In genomic region chr3:96597435-96597891, GRCm38 (mm10) we compare ENCODE assay signal across 8 mouse cellular contexts. TPM values are rescaled to one million over a fixed set of nuclear protein-coding genes. Genes with fewer than 3 reads are reported as not detected.
DNase-seq lines count a peak whose midpoint lies in the region; ATAC-seq lines count a peak whose summit lies in the region.

No protein-coding gene starts in this region.

- no peaks in the 10 kb centered on the region for H3K9me3 ChIP-seq in megakaryocyte, embryonic 14.5 days
- no peaks in the 10 kb centered on the region for H3K9me3 ChIP-seq in forebrain, embryonic 15.5 days

- WGBS in forebrain, embryonic 15.5 days, result under 1% methylated on average over 40 of the region's 40 CpGs

- H3K36me3 ChIP-seq in megakaryocyte, embryonic 14.5 days (replicated peaks; ENCODE audit: low read length), result no peaks in the 10 kb centered on the region
- H3K36me3 ChIP-seq in forebrain, embryonic 15.5 days, result no peaks in the 10 kb centered on the region

- H3K4me1 ChIP-seq in megakaryocyte, embryonic 14.5 days, result peaks cover 79% of the 10 kb centered on the region
- H3K4me1 ChIP-seq in forebrain, embryonic 15.5 days, result peaks cover 69% of the 10 kb centered on the region

- DNase-seq in adrenal gland, adult (ENCODE audit: inconsistent age in 2 of 2, low spot score in 1 of 2), result peak; percentile 52 to 80
- no peak for DNase-seq in adrenal gland, adult 8-10 months
- DNase-seq in kidney, postnatal 4 days, result peak; percentile 53 to 58
- peak; percentile 65 for DNase-seq in neural tube, embryonic 10.5 days (ENCODE audit: extremely low spot score, low spot score)
- no peak for DNase-seq in urinary bladder, postnatal 36 days (ENCODE audit: low spot score in 2 of 2)

- H3K4me2 ChIP-seq in forebrain, embryonic 15.5 days (replicated peaks), result peak overlapping the region; percentile 98

- peak overlapping the region; percentile 91 for H3K4me3 ChIP-seq in megakaryocyte, embryonic 14.5 days (replicated peaks)
- peak overlapping the region; percentile 55 for H3K4me3 ChIP-seq in forebrain, embryonic 15.5 days

- peaks cover 59% of the 10 kb centered on the region for H3K27me3 ChIP-seq in megakaryocyte, embryonic 14.5 days (replicated peaks)
- no peaks in the 10 kb centered on the region for H3K27me3 ChIP-seq in forebrain, embryonic 15.5 days

- no peak for ATAC-seq in megakaryocyte, adult 5-6 weeks (ENCODE audit: poor library complexity, severe bottlenecking)
- no peak for ATAC-seq in forebrain, embryonic 15.5 days (replicated peaks)

- peak overlapping the region; percentile 78 for H3K27ac ChIP-seq in forebrain, embryonic 15.5 days (replicated peaks)

- peak overlapping the region; percentile 70 for H3K9ac ChIP-seq in forebrain, embryonic 15.5 days (replicated peaks)

RNA-seq across cellular contexts. Expression of gene Ankrd34a, which starts 1.0 kb away (rescaled TPM):
- 1 to 10 TPM; 1.1 to 2.3 (median 1.7) TPM for total RNA-seq in adrenal gland, adult 8-10 months (2022)
- polyA plus RNA-seq in megakaryocyte, embryonic 14.5 days (2012; ENCODE audit: insufficient read depth, low replicate concordance), result not detected in 2 replicates
- total RNA-seq in megakaryocyte, adult 5-6 weeks (2015), result not detected in 2 replicates
- not detected in 2 replicates for total RNA-seq in megakaryocyte, adult 5-6 weeks (2017)
- polyA plus RNA-seq in forebrain, embryonic 15.5 days (2015; fragmentation: Nextera tagmentation; extraction: Ambion mirVana), result 12.5 and 13.4 TPM in 2 replicates

RNA-seq across cellular contexts. Expression of gene Polr3gl, which starts 3.5 kb away (rescaled TPM):
- total RNA-seq in adrenal gland, adult 8-10 months (2022), result 10 to 100 TPM; 35.7 to 54.5 (median 40.0) TPM
- polyA plus RNA-seq in megakaryocyte, embryonic 14.5 days (2012; ENCODE audit: insufficient read depth, low replicate concordance), result 4.6 and 15.4 TPM in 2 replicates
- 22.8 and 26.3 TPM in 2 replicates for total RNA-seq in megakaryocyte, adult 5-6 weeks (2015)
- total RNA-seq in megakaryocyte, adult 5-6 weeks (2017), result 45.6 and 46.4 TPM in 2 replicates
- 42.4 and 45.3 TPM in 2 replicates for polyA plus RNA-seq in forebrain, embryonic 15.5 days (2015; fragmentation: Nextera tagmentation; extraction: Ambion mirVana)

RNA-seq across cellular contexts. Expression of gene Lix1l, which starts 3.5 kb away (rescaled TPM):
- total RNA-seq in adrenal gland, adult 8-10 months (2022), result 10 to 100 TPM; 47.8 to 57.8 (median 54.5) TPM
- polyA plus RNA-seq in megakaryocyte, embryonic 14.5 days (2012; ENCODE audit: insufficient read depth, low replicate concordance), result 1.2 TPM in 1 of 2 replicates, not detected in the other
- total RNA-seq in megakaryocyte, adult 5-6 weeks (2015), result 0.59 and 1.7 TPM in 2 replicates
- total RNA-seq in megakaryocyte, adult 5-6 weeks (2017), result 1.7 TPM in 2 replicates
- 5.0 and 6.4 TPM in 2 replicates for polyA plus RNA-seq in forebrain, embryonic 15.5 days (2015; fragmentation: Nextera tagmentation; extraction: Ambion mirVana)

RNA-seq across cellular contexts. Expression of gene Gm16253, which starts 20.7 kb away (rescaled TPM):
- total RNA-seq in adrenal gland, adult 8-10 months (2022), result not detected
- polyA plus RNA-seq in megakaryocyte, embryonic 14.5 days (2012; ENCODE audit: insufficient read depth, low replicate concordance), result 0.51 TPM in 1 of 2 replicates, not detected in the other
- total RNA-seq in megakaryocyte, adult 5-6 weeks (2015), result not detected in 2 replicates
- 0.40 TPM in 1 of 2 replicates, not detected in the other for total RNA-seq in megakaryocyte, adult 5-6 weeks (2017)
- 0.92 and 2.0 TPM in 2 replicates for polyA plus RNA-seq in forebrain, embryonic 15.5 days (2015; fragmentation: Nextera tagmentation; extraction: Ambion mirVana)

RNA-seq across cellular contexts. Expression of gene Rbm8a, which starts 32.3 kb away (rescaled TPM):
- 100 to 1,000 TPM in 1 of 4 experiments, 10 to 100 TPM in 3; 54.6 to 101 (median 71.7) TPM for total RNA-seq in adrenal gland, adult 8-10 months (2022)
- polyA plus RNA-seq in megakaryocyte, embryonic 14.5 days (2012; ENCODE audit: insufficient read depth, low replicate concordance), result 14.0 and 112 TPM in 2 replicates
- 89.0 and 99.4 TPM in 2 replicates for total RNA-seq in megakaryocyte, adult 5-6 weeks (2015)
- 42.3 and 43.4 TPM in 2 replicates for total RNA-seq in megakaryocyte, adult 5-6 weeks (2017)
- 132 and 144 TPM in 2 replicates for polyA plus RNA-seq in forebrain, embryonic 15.5 days (2015; fragmentation: Nextera tagmentation; extraction: Ambion mirVana)

Comparison
In these comparisons a context has a peak if more than half of its experiments do, and no peak if none do; other contexts are left out.
1. DNase-seq: peak in adrenal gland, adult (2 of 2), kidney, postnatal 4 days (2 of 2) and neural tube, embryonic 10.5 days (single experiment); none in adrenal gland, adult 8-10 months (single experiment) and urinary bladder, postnatal 36 days (0 of 2).
2. RNA of gene Lix1l, which starts 3.5 kb away (total RNA-seq): 47.8 to 57.8 TPM in adrenal gland, adult 8-10 months; 0.59 to 1.7 TPM in megakaryocyte, adult 5-6 weeks; every median in the first group is over 10 times any median in the second.